Mouse (Mus musculus) kidney, adult 2 months (tissue): ENCODE measurements around the gene Ccdc189.

Experiments
- CTCF ChIP-seq: fragments of 200-500 bp; conservative IDR thresholded peaks from 2 replicates; pipeline ENCODE4 v1.5.1; 2011; ENCODE audit warnings: low read depth, mild to moderate bottlenecking, control low read depth, low read length, moderate library complexity, mixed read lengths; ENCODE audit not compliant: insufficient read depth, insufficient read length
- POLR2A ChIP-seq: fragments of 200-500 bp; IDR thresholded peaks from one replicate; pipeline ENCODE4 v1.6.1; 2011; ENCODE audit warnings: low read depth, low read length, control low read depth

DNA sequence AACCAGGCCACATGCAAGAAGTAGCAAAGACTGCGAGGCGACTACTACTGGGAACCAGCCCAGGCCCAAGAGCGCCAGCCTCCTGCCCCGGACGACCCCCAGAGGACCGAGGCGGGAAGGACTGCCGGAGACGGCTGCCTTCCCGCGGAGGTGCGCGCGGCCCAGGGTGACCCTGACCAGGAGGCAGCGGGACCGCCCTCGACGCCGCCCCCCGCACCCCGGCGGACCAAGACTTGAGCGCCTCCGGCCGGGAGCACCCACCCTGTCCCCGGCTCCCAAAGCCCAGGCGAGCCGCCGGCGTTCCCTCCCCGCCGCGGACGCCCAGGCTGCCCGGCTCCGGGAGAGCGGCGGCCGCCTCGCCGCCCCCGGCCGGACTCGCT is 26.1 kb upstream of the Ccdc189 start:
- TF ChIP-seq CTCF (no peak), POLR2A (no peak)
